Mouse (Mus musculus) layer of hippocampus, adult 2 months (tissue): ENCODE data around the gene Slc16a2. TPM values are rescaled to one million over a fixed set of nuclear protein-coding genes. Genes with fewer than 3 reads are reported as not detected.
A peak's percentile ranks its signal among the peaks of the same experiment; 100 is the strongest.

Experiments
- DNase-seq, 2 experiments: peaks; one replicate each; pipeline ENCODE4 v3.0.0; 2022; ENCODE audit warnings: low spot score in 2 of 2
- H3K27ac ChIP-seq: fragments of 200-600 bp; 2 replicates; pipeline ENCODE4 v1.8.1; 2022
- H3K4me3 ChIP-seq: fragments of 200-600 bp; 2 replicates; pipeline ENCODE4 v1.8.1; 2022; ENCODE audit warnings: mild to moderate bottlenecking
- CTCF ChIP-seq: fragments of 200-600 bp; conservative IDR thresholded peaks from 2 replicates; pipeline ENCODE4 v1.8.1; 2022; ENCODE audit warnings: antibody characterized with exemption, mild to moderate bottlenecking, moderate library complexity
- total RNA-seq, 2 experiments: library from RNA; stranded (reverse); gene quantifications; 2 replicates each; pipeline ENCODE4 v1.2.3; 2021

Gene Slc16a2
- total RNA-seq, 2 experiments from 2014 or later, result 34.9 to 35.7 TPM

GRCm38 (mm10) chrX:103795506-103795905 is 26.3 kb downstream of the Slc16a2 start:
- H3K27ac ChIP-seq, result no peak overlapping the region
- no peak overlapping the region for H3K4me3 ChIP-seq
- DNase-seq, result no peak
- TF ChIP-seq CTCF, result no peak

GRCm38 (mm10) chrX:103791329-103791728 is 30.5 kb downstream of the Slc16a2 start:
- no peak overlapping the region for H3K4me3 ChIP-seq
- no peak for TF ChIP-seq CTCF
- DNase-seq, result no peak
- no peak overlapping the region for H3K27ac ChIP-seq

- Histone ChIP-seq H3K27ac (no peak overlapping the region), H3K4me3 (no peak overlapping the region)
- DNase-seq, result no peak
- no peak for TF ChIP-seq CTCF
Measured at GRCm38 (mm10) chrX:103785681-103786080, 36.1 kb downstream of the Slc16a2 start.

GRCm38 (mm10) chrX:103776412-103776811 is 45.4 kb downstream of the Slc16a2 start:
- no peak overlapping the region for H3K27ac ChIP-seq
- no peak for TF ChIP-seq CTCF
- H3K4me3 ChIP-seq, result no peak overlapping the region
- no peak for DNase-seq

GRCm38 (mm10) chrX:103746197-103746596 is 75.6 kb downstream of the Slc16a2 start:
- TF ChIP-seq CTCF, result no peak
- DNase-seq, result no peak
- Histone ChIP-seq H3K4me3 (no peak overlapping the region), H3K27ac (no peak overlapping the region)

- TF ChIP-seq CTCF, result no peak
- peak; percentile 44 to 85 for DNase-seq
- H3K27ac ChIP-seq, result peak overlapping the region; percentile 84
- H3K4me3 ChIP-seq, result no peak overlapping the region
Measured at GRCm38 (mm10) chrX:103744171-103745039, 77.4 kb downstream of the Slc16a2 start.

GRCm38 (mm10) chrX:103742057-103742315 is 79.8 kb downstream of the Slc16a2 start:
- DNase-seq, result no peak
- no peak overlapping the region for H3K4me3 ChIP-seq
- peak overlapping the region; percentile 43; the same call in 1 of the 2 replicates for H3K27ac ChIP-seq
- TF ChIP-seq CTCF, result no peak

- no peak for DNase-seq
- H3K27ac ChIP-seq, result peak overlapping the region; percentile 43; the same call in 1 of the 2 replicates
- no peak for TF ChIP-seq CTCF
- H3K4me3 ChIP-seq, result no peak overlapping the region
Measured at GRCm38 (mm10) chrX:103741215-103742056, 80.3 kb downstream of the Slc16a2 start.

GRCm38 (mm10) chrX:103734041-103734625 is 87.7 kb downstream of the Slc16a2 start:
- Histone ChIP-seq H3K4me3 (no peak overlapping the region), H3K27ac (no peak overlapping the region)
- no peak for TF ChIP-seq CTCF
- DNase-seq, result no peak

GRCm38 (mm10) chrX:103733091-103733490 is 88.7 kb downstream of the Slc16a2 start:
- Histone ChIP-seq H3K4me3 (no peak overlapping the region), H3K27ac (peak overlapping the region; percentile 67; the same call in 1 of the 2 replicates)
- DNase-seq, result no peak
- TF ChIP-seq CTCF, result no peak

- TF ChIP-seq CTCF, result no peak
- Histone ChIP-seq H3K27ac (peak overlapping the region; percentile 67), H3K4me3 (no peak overlapping the region)
- no peak for DNase-seq
Measured at GRCm38 (mm10) chrX:103732033-103732703, 89.6 kb downstream of the Slc16a2 start.

- TF ChIP-seq CTCF, result no peak
- DNase-seq, result no peak
- H3K27ac ChIP-seq, result no peak overlapping the region
- no peak overlapping the region for H3K4me3 ChIP-seq
Measured at GRCm38 (mm10) chrX:103722437-103722836, 99.3 kb downstream of the Slc16a2 start.

GRCm38 (mm10) chrX:103719618-103720185 is 102.1 kb downstream of the Slc16a2 start:
- DNase-seq, result no peak
- Histone ChIP-seq H3K27ac (no peak overlapping the region), H3K4me3 (no peak overlapping the region)
- no peak for TF ChIP-seq CTCF
